ENCODE assay signal across 8 mouse cellular contexts in genomic region chr5:113772450-113772895, GRCm38 (mm10). TPM values are rescaled to one million over a fixed set of nuclear protein-coding genes. Genes with fewer than 3 reads are reported as not detected.
DNase-seq lines count a peak whose midpoint lies in the region; ATAC-seq and TF ChIP-seq lines count a peak whose summit lies in the region.

TSS of gene Sart3 (minus strand) at chr5:113772510.
TSS of gene Iscu (plus strand) at chr5:113772748.

- DNase-seq in MEL (ENCODE audit: low read depth, low spot score) = peak; percentile 97
- DNase-seq in cerebellum, adult 2 months = peak; percentile 94 to 95
- DNase-seq in forebrain, postnatal 0 days = peak; percentile 98
- peak; percentile 96 for DNase-seq in heart, postnatal 4 days
- peak; percentile 85 to 90 for DNase-seq in layer of hippocampus, adult 8-10 months (ENCODE audit: low spot score in 2 of 2)
- DNase-seq in ovary, adult 18-20 months (ENCODE audit: low spot score) = peak; percentile 91
- peak; percentile 96 for DNase-seq in thymus, postnatal 0 days (ENCODE audit: low spot score)

- under 1% methylated on average over 49 of the region's 49 CpGs for WGBS in cerebellum, adult 2 months
- WGBS in forebrain, postnatal 0 days = under 1% methylated on average over 47 of the region's 49 CpGs
- WGBS in lung, embryonic 15.5 days = under 1% methylated on average over 49 of the region's 49 CpGs

- peaks cover 0 to 12% of the 10 kb centered on the region in 2 experiments; a peak in 2 of 4 replicates for H3K4me1 ChIP-seq in MEL (ENCODE audit: control insufficient read depth in 1 of 2, insufficient read depth in 2 of 2, low read length in 2 of 2)
- peaks cover 7% of the 10 kb centered on the region for H3K4me1 ChIP-seq in cerebellum, adult 2 months (ENCODE audit: control insufficient read depth, insufficient read depth, low read length)
- peaks cover 7% of the 10 kb centered on the region for H3K4me1 ChIP-seq in forebrain, postnatal 0 days (ENCODE audit: insufficient read depth)
- H3K4me1 ChIP-seq in lung, embryonic 15.5 days = peaks cover 26% of the 10 kb centered on the region

- peak; percentile 50 to 84; a peak in 3 of 4 replicates for TF ChIP-seq POLR2A in MEL (IDR thresholded peaks at IDR 0.05; ENCODE audit: control insufficient read depth in 1 of 2, insufficient read depth in 1 of 2, low read depth in 1 of 2, low read length in 2 of 2, poor library complexity in 1 of 2)
- TF ChIP-seq POLR2A in cerebellum, adult 2 months (IDR thresholded peaks at IDR 0.05; ENCODE audit: borderline replicate concordance, insufficient read depth, low read length) = peak; percentile 76

- TF ChIP-seq RAD21 in MEL (IDR thresholded peaks at IDR 0.05; ENCODE audit: low read depth, low read length) = no peak

- peaks cover 0 to 8% of the 10 kb centered on the region in 2 experiments; a peak in 2 of 4 replicates for H3K36me3 ChIP-seq in MEL (ENCODE audit: control insufficient read depth in 1 of 2, insufficient read depth in 2 of 2, low read length in 2 of 2)
- peaks cover 28% of the 10 kb centered on the region for H3K36me3 ChIP-seq in forebrain, postnatal 0 days (ENCODE audit: insufficient read depth)
- peaks cover 43% of the 10 kb centered on the region for H3K36me3 ChIP-seq in lung, embryonic 15.5 days

- peak within 1 kb of the TSS; percentile 91 to 96 for H3K4me3 ChIP-seq in MEL (ENCODE audit: control insufficient read depth in 1 of 2, insufficient read depth in 1 of 2, low read depth in 2 of 2, low read length in 2 of 2)
- H3K4me3 ChIP-seq in cerebellum, adult 2 months (replicated peaks; ENCODE audit: insufficient read depth, low read depth, low read length) = peak within 1 kb of the TSS; percentile 88
- peak within 1 kb of the TSS; percentile 97 for H3K4me3 ChIP-seq in forebrain, postnatal 0 days (ENCODE audit: low read depth, low read length)
- peak within 1 kb of the TSS; percentile 99 for H3K4me3 ChIP-seq in lung, embryonic 15.5 days

- no peaks in the 10 kb centered on the region for H3K9me3 ChIP-seq in MEL (replicated peaks; ENCODE audit: insufficient read depth, low read length)
- H3K9me3 ChIP-seq in forebrain, postnatal 0 days (ENCODE audit: low read length) = no peaks in the 10 kb centered on the region
- H3K9me3 ChIP-seq in lung, embryonic 15.5 days = no peaks in the 10 kb centered on the region

- TF ChIP-seq EP300 in MEL (IDR thresholded peaks at IDR 0.05; ENCODE audit: low read depth in 1 of 2, low read length in 2 of 2) = no peak

- peak within 1 kb of the TSS; percentile 96 for H3K9ac ChIP-seq in MEL (ENCODE audit: control insufficient read depth, low read depth, low read length, poor library complexity, severe bottlenecking)
- H3K9ac ChIP-seq in forebrain, postnatal 0 days = peak within 1 kb of the TSS; percentile 92
- H3K9ac ChIP-seq in lung, embryonic 15.5 days = peak within 1 kb of the TSS; percentile 94

- peak within 1 kb of the TSS; percentile 94 for H3K27ac ChIP-seq in MEL (ENCODE audit: control insufficient read depth, low read depth, low read length)
- H3K27ac ChIP-seq in cerebellum, adult 2 months (ENCODE audit: insufficient read depth, low read length) = peak within 1 kb of the TSS; percentile 100
- peak within 1 kb of the TSS; percentile 97 for H3K27ac ChIP-seq in forebrain, postnatal 0 days (ENCODE audit: low read depth, low read length)
- H3K27ac ChIP-seq in lung, embryonic 15.5 days = peak within 1 kb of the TSS; percentile 96

- no peaks in the 10 kb centered on the region for H3K27me3 ChIP-seq in MEL (ENCODE audit: control insufficient read depth in 1 of 2, insufficient read depth in 2 of 2, low read length in 2 of 2)
- no peaks in the 10 kb centered on the region for H3K27me3 ChIP-seq in cerebellum, adult 2 months (ENCODE audit: control insufficient read depth, insufficient read depth, low read length)
- no peaks in the 10 kb centered on the region for H3K27me3 ChIP-seq in forebrain, postnatal 0 days (ENCODE audit: insufficient read depth, low read length)
- H3K27me3 ChIP-seq in lung, embryonic 15.5 days = no peaks in the 10 kb centered on the region

- no peak for TF ChIP-seq CTCF in MEL (IDR thresholded peaks at IDR 0.05 in 2 of 3, conservative IDR thresholded peaks at IDR 0.05 in 1 of 3; ENCODE audit: control insufficient read depth in 1 of 3, insufficient read depth in 1 of 3, low read depth in 2 of 3, low read length in 3 of 3, poor library complexity in 1 of 3, severe bottlenecking in 1 of 3)
- no peak for TF ChIP-seq CTCF in cerebellum, adult 2 months (IDR thresholded peaks at IDR 0.05; ENCODE audit: borderline replicate concordance, insufficient read depth, low read depth, low read length)
- no peak for TF ChIP-seq CTCF in forebrain, postnatal 0 days (IDR thresholded peaks at IDR 0.05; ENCODE audit: low read depth)

- ATAC-seq in forebrain, postnatal 0 days = peak; percentile 85
- ATAC-seq in lung, embryonic 15.5 days (ENCODE audit: borderline replicate concordance, extremely low read depth, low FRiP score, low TSS enrichment) = peak; percentile 87

- peak within 1 kb of the TSS; percentile 95 for H3K4me2 ChIP-seq in forebrain, postnatal 0 days (ENCODE audit: low read depth)
- peak within 1 kb of the TSS; percentile 89 for H3K4me2 ChIP-seq in lung, embryonic 15.5 days

- peaks cover 50% of the 10 kb centered on the region for H3K79me2 ChIP-seq in MEL (ENCODE audit: control insufficient read depth, insufficient read depth, low read length, poor library complexity)

TF ChIP-seq in MEL, 35 proteins besides CTCF, POLR2A, EP300 and RAD21:
- TF ChIP-seq MXI1 (IDR thresholded peaks at IDR 0.05; ENCODE audit: low read depth, low read length) (peak; percentile 94), ELF1 (IDR thresholded peaks at IDR 0.05; ENCODE audit: low read depth, low read length) (0 out of 2 replicates have a peak, but pooled peaks have one; percentile 56), POLR2AphosphoS2 (IDR thresholded peaks at IDR 0.05; ENCODE audit: low read length) (peak; percentile 47), ZMIZ1 (IDR thresholded peaks at IDR 0.05; ENCODE audit: low read depth, low read length) (peak; percentile 24), GABPA (IDR thresholded peaks at IDR 0.05; ENCODE audit: low read depth, low read length) (no peak), TCF12 (IDR thresholded peaks at IDR 0.05; ENCODE audit: low read depth, low read length) (peak; percentile 39; the same call in 1 of the 2 replicates), E2F4 (IDR thresholded peaks at IDR 0.05; ENCODE audit: borderline replicate concordance, low read depth, low read length) (peak; percentile 93; the same call in 1 of the 2 replicates), NRF1 (IDR thresholded peaks at IDR 0.05; ENCODE audit: insufficient read depth, low read depth, low read length, poor library complexity, severe bottlenecking) (peak; percentile 91), SIN3A (IDR thresholded peaks at IDR 0.05; ENCODE audit: low read length) (peak; percentile 90), ZC3H11A (IDR thresholded peaks at IDR 0.05; ENCODE audit: low read depth, low read length) (no peak), HCFC1 (IDR thresholded peaks at IDR 0.05; ENCODE audit: low read depth, low read length) (peak; percentile 91), MYC (IDR thresholded peaks at IDR 0.05; ENCODE audit: low read depth, low read length) (peak; percentile 46; the same call in 1 of the 2 replicates), MAX (IDR thresholded peaks at IDR 0.05; ENCODE audit: low read length) (peak; percentile 95), TBP (IDR thresholded peaks at IDR 0.05; ENCODE audit: low read depth, low read length) (peak; percentile 80), NELFE (IDR thresholded peaks at IDR 0.05; ENCODE audit: low read depth, low read length) (peak; percentile 68), BHLHE40 (IDR thresholded peaks at IDR 0.05; ENCODE audit: borderline replicate concordance, low read depth, low read length) (no peak), USF1 (IDR thresholded peaks at IDR 0.05; ENCODE audit: low read depth, low read length) (no peak), ZNF384 (IDR thresholded peaks at IDR 0.05; ENCODE audit: low read depth, low read length) (peak; percentile 87), ETS1 (IDR thresholded peaks at IDR 0.05; ENCODE audit: low read depth, low read length) (peak; percentile 47; the same call in 1 of the 2 replicates)

RNA-seq across cellular contexts. Expression of gene Sart3, which starts in this region (rescaled TPM):
- 38.5 and 41.4 TPM in 2 replicates for total RNA-seq in MEL (2012; rRNA removed)
- 10 to 100 TPM in 1 of 2 experiments, not detected in 1; 74.4 TPM for polyA plus RNA-seq in MEL (2012; ENCODE audit: insufficient read depth in 1 of 2, insufficient read length in 2 of 2, low read depth in 1 of 2, low replicate concordance in 2 of 2, missing spikeins in 1 of 2)
- polyA plus RNA-seq in cerebellum, adult 2 months (2012; rRNA removed) = 43.5 and 47.5 TPM in 2 replicates
- 47.4 and 54.0 TPM in 2 replicates for total RNA-seq in forebrain, postnatal 0 days (2014; rRNA removed)
- 21.6 and 28.5 TPM in 2 replicates for polyA plus RNA-seq in forebrain, postnatal 0 days (2015; fragmentation: Nextera tagmentation; extraction: Ambion mirVana)
- total RNA-seq in heart, postnatal 4 days (2021) = 10 to 100 TPM; 30.4 to 30.7 TPM
- total RNA-seq in layer of hippocampus, adult 8-10 months (2022) = 10 to 100 TPM; 43.7 to 57.8 (median 48.9) TPM
- 55.4 and 58.8 TPM in 2 replicates for polyA plus RNA-seq in lung, embryonic 15.5 days (2015; fragmentation: Nextera tagmentation; extraction: Ambion mirVana)
- 29.4 and 34.4 TPM in 2 replicates for polyA plus RNA-seq in thymus, postnatal 0 days (2015; fragmentation: Nextera tagmentation; extraction: Ambion mirVana)

RNA-seq across cellular contexts. Expression of gene Iscu, which starts in this region (rescaled TPM):
- 84.1 and 95.7 TPM in 2 replicates for total RNA-seq in MEL (2012; rRNA removed)
- 100 to 1,000 TPM in 1 of 2 experiments, not detected in 1; 150 TPM for polyA plus RNA-seq in MEL (2012; ENCODE audit: insufficient read depth in 1 of 2, insufficient read length in 2 of 2, low read depth in 1 of 2, low replicate concordance in 2 of 2, missing spikeins in 1 of 2)
- 302 and 362 TPM in 2 replicates for polyA plus RNA-seq in cerebellum, adult 2 months (2012; rRNA removed)
- 67.2 and 88.2 TPM in 2 replicates for total RNA-seq in forebrain, postnatal 0 days (2014; rRNA removed)
- 98.9 and 119 TPM in 2 replicates for polyA plus RNA-seq in forebrain, postnatal 0 days (2015; fragmentation: Nextera tagmentation; extraction: Ambion mirVana)
- 100 to 1,000 TPM; 102 to 104 TPM for total RNA-seq in heart, postnatal 4 days (2021)
- 100 to 1,000 TPM; 117 to 135 (median 126) TPM for total RNA-seq in layer of hippocampus, adult 8-10 months (2022)
- 108 and 111 TPM in 2 replicates for polyA plus RNA-seq in lung, embryonic 15.5 days (2015; fragmentation: Nextera tagmentation; extraction: Ambion mirVana)
- 146 and 152 TPM in 2 replicates for polyA plus RNA-seq in thymus, postnatal 0 days (2015; fragmentation: Nextera tagmentation; extraction: Ambion mirVana)

Comparison
In these comparisons a context has a peak if more than half of its experiments do, and no peak if none do; other contexts are left out.
1. Peak in every context shown above with its lines: DNase-seq, ATAC-seq, H3K4me3 ChIP-seq and H3K27ac ChIP-seq.